Mouse (Mus musculus) hindbrain, postnatal 0 days (tissue): ENCODE results near the gene Trim26. TPM values are rescaled to one million over a fixed set of nuclear protein-coding genes. Genes with fewer than 3 reads are reported as not detected.
A peak's percentile ranks its signal among the peaks of the same experiment; 100 is the strongest.
"Not testable (repeated sequence)": the region's sequence is repeated elsewhere in the genome, so short reads cannot be mapped to it uniquely, and the experiment has no call there.

Experiments
- ATAC-seq: fragments of 200-750 bp; cut with Nextera tagmentation; 2 replicates; pipeline ENCODE4 v1.8.0; 2017; ENCODE audit warnings: mild to moderate bottlenecking, moderate TSS enrichment, moderate library complexity
- DNase-seq: peaks from one replicate; pipeline ENCODE4 v3.0.0-alpha.2; 2015; ENCODE audit warnings: low spot score
- H3K27ac ChIP-seq: fragments of 300-500 bp; sonication (generic); 2 replicates; pipeline ENCODE4 v1.5.1; 2014; ENCODE audit warnings: mild to moderate bottlenecking
- H3K27me3 ChIP-seq: fragments of 300-500 bp; sonication (generic); 2 replicates; pipeline ENCODE4 v1.6.1; 2014; ENCODE audit warnings: low read length, mixed read lengths; ENCODE audit not compliant: insufficient read depth
- H3K36me3 ChIP-seq: fragments of 300-500 bp; sonication (generic); 2 replicates; pipeline ENCODE4 v1.6.1; 2014; ENCODE audit warnings: low read length, mixed read lengths; ENCODE audit not compliant: insufficient read depth
- H3K4me1 ChIP-seq: fragments of 300-500 bp; sonication (generic); 2 replicates; pipeline ENCODE4 v1.6.1; 2014; ENCODE audit warnings: antibody characterized with exemption, low read length, mixed read lengths; ENCODE audit not compliant: insufficient read depth
- H3K4me2 ChIP-seq: fragments of 300-500 bp; sonication (generic); 2 replicates; pipeline ENCODE4 v1.6.1; 2014; ENCODE audit warnings: low read depth, mild to moderate bottlenecking, low read length, moderate library complexity, mixed read lengths
- H3K4me3 ChIP-seq: fragments of 300-500 bp; sonication (generic); 2 replicates; pipeline ENCODE4 v1.5.1; 2014; ENCODE audit warnings: low read length
- H3K9ac ChIP-seq: fragments of 300-500 bp; sonication (generic); replicated peaks from 2 replicates; pipeline ENCODE4 v1.6.1; 2014; ENCODE audit warnings: mild to moderate bottlenecking, low read length, moderate library complexity, mixed read lengths
- H3K9me3 ChIP-seq: fragments of 300-500 bp; sonication (generic); 2 replicates; pipeline ENCODE4 v1.6.1; 2016; ENCODE audit warnings: low read length, mixed read lengths
- CTCF ChIP-seq: IDR thresholded peaks from 2 replicates; pipeline ENCODE4 v1.5.1; 2016; ENCODE audit warnings: antibody characterized with exemption, control low read depth, low read depth
- WGBS: fragments of 180-500 bp; shearing (Covaris S2); extraction: QIAGEN DNeasy Blood & Tissue Kit; methylation state at CpG from one replicate; pipeline ENCODE4 v1.1.7; 2014; 5-methylcytosine and 5-hydroxymethylcytosine counted together
- polyA plus RNA-seq: library from polyadenylated mRNA; unstranded; fragments of >200 nt; fragmentation: Nextera tagmentation; extraction: Ambion mirVana; gene quantifications from 2 replicates; pipeline ENCODE4 v1.2.1, GENCODE M21; 2015
- total RNA-seq: library from RNA; depleted of rRNA; stranded (reverse); fragments of >200 nt; gene quantifications from 2 replicates; pipeline ENCODE4 v1.2.3, GENCODE M21; 2014

Trim26 gene
- total and polyA plus RNA-seq, 2 experiments from 2014 or later: 27.9 to 50.6 TPM

DNA sequence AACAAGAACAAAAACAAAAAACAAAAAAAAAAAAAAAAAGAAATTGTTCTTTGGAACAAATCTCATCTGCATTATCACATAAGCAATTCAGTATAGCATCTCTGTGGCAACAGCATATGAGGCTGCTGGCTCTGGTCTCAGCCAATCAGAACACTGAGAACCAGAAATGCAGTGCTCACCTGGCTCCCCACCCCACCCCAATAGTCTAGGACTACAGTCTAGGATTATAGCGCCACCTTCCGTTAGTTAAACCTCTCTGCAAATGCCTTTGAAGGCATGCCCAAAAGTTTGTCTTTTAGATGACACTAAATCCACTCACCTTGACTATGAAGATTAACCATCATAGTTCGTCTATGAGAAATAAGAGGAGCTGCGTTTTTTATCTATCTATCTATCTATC lies 11.4 kb upstream of the Trim26 start:
- no peaks in the 10 kb centered on the region for H3K36me3 ChIP-seq
- no peak overlapping the region for H3K4me3 ChIP-seq
- WGBS: 26% methylated on average over 4 of the region's 4 CpGs
- H3K4me1 ChIP-seq: no peaks in the 10 kb centered on the region
- 0 out of 2 replicates have a peak, but pooled peaks cover 4% of the 10 kb centered on the region for H3K27me3 ChIP-seq
- TF ChIP-seq CTCF: peak; percentile 61
- peak overlapping the region; percentile 38; the same call in 1 of the 2 replicates for H3K4me2 ChIP-seq
- DNase-seq (peak; percentile 82), ATAC-seq (peak; percentile 89)
- no peak overlapping the region for H3K9ac ChIP-seq
- H3K9me3 ChIP-seq: no peaks in the 10 kb centered on the region
- no peak overlapping the region for H3K27ac ChIP-seq

DNA sequence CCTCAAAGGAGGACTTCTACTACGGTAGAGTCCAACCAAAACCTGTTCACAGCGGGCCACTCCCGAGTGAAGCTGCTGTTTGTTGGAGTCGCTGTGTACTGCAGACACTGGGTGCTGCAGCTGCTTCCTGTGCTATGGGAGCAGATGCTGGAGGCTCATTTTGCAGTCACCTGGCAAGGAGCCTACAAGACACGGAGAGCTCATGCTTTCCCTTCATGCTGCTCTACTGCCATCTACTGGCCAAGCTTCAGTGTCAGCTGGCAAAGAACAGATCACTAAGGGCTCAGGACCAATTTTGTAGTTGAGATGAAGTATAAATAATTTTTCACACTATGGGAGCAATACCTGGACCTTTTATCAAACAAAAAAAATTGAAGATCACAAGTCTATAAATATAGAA lies 10.9 kb upstream of the Trim26 start:
- H3K4me2 ChIP-seq: peak overlapping the region; percentile 38
- H3K36me3 ChIP-seq, H3K4me3 ChIP-seq, H3K9ac ChIP-seq, H3K27me3 ChIP-seq, H3K4me1 ChIP-seq, H3K9me3 ChIP-seq, H3K27ac ChIP-seq: not testable (repeated sequence)
- DNase-seq: peak; percentile 97
- peak; percentile 87 for ATAC-seq
- TF ChIP-seq CTCF: peak; percentile 86
- WGBS: 12% methylated on average over 5 of the region's 5 CpGs

DNA sequence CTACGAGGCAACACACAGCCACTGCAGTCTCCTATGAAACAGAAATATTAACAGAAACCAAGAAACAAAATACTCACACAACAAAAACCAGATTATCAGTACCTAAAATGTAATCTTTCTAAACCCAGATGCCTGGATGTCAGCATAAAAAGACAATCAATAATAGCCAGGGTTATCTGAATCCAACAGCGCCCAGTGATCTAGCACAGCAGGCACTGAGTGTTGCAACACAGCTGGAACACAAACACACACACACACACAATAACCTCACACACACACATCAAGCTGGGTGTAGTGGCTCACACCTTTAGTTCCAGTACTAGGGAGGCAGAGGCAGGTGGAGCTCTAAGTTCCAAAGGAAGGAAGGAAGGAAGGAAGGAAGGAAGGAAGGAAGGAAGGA lies 8.4 kb upstream of the Trim26 start:
- no peaks in the 10 kb centered on the region for H3K36me3 ChIP-seq
- H3K9ac ChIP-seq: no peak overlapping the region
- DNase-seq (no peak), ATAC-seq (no peak)
- no peak for TF ChIP-seq CTCF
- no peak overlapping the region for H3K4me3 ChIP-seq
- no peak overlapping the region for H3K4me2 ChIP-seq
- H3K27ac ChIP-seq: no peak overlapping the region
- no peaks in the 10 kb centered on the region for H3K9me3 ChIP-seq
- 0 out of 2 replicates have a peak, but pooled peaks cover 4% of the 10 kb centered on the region for H3K27me3 ChIP-seq
- no peaks in the 10 kb centered on the region for H3K4me1 ChIP-seq
- 84% methylated on average over 2 of the region's 2 CpGs for WGBS

DNA sequence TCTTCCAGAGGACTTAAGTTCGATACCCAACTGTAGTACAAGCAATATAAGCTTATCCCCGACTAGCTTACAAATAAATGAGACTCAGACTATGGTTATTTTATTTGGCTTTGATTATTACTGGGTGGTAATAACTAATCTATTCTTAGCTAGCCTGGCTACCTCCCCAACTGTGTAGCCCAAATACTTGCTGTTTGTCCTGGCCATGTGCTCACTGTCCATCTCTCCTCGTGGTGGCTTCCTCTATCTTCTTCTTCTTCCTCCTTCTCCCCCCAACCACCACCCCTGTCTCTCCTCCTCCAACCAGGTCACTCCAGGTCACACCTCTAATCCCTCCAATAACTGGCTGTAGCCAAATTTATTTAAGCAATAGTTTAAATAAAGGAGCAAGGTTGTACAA lies 6.5 kb upstream of the Trim26 start:
- no peaks in the 10 kb centered on the region for H3K9me3 ChIP-seq
- no peaks in the 10 kb centered on the region for H3K4me1 ChIP-seq
- no peak overlapping the region for H3K4me3 ChIP-seq
- H3K36me3 ChIP-seq: no peaks in the 10 kb centered on the region
- ATAC-seq (no peak), DNase-seq (no peak)
- TF ChIP-seq CTCF: no peak
- H3K4me2 ChIP-seq: no peak overlapping the region
- H3K27ac ChIP-seq: no peak overlapping the region
- H3K9ac ChIP-seq: no peak overlapping the region
- 0 out of 2 replicates have a peak, but pooled peaks cover 4% of the 10 kb centered on the region for H3K27me3 ChIP-seq
- 80% methylated on average over 3 of the region's 3 CpGs for WGBS

DNA sequence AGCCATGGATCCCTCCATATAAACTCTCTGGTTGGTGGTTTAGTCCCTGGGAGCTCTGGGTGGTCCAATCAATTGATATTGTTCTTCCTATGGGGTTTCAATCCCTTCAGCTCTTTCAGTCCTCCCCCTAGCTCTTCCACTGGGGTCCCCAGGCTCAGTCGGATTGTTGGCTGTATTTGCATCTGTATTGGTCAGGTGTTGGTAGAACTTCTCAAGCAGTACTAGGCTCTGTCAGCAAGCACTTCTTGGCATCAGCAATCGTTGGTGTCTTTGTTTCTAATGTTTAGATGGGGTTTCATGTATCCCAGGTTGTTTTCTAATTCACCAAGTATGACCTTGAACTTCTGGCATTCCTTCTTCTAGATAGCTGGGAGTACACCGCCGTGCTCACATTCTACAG lies 4.2 kb upstream of the Trim26 start:
- Histone ChIP-seq H3K27me3 (0 out of 2 replicates have a peak, but pooled peaks cover 4% of the 10 kb centered on the region), H3K4me1 (0 out of 2 replicates have a peak, but pooled peaks cover 5% of the 10 kb centered on the region), H3K4me2 (no peak overlapping the region), H3K9ac (no peak overlapping the region), H3K4me3 (no peak overlapping the region), H3K9me3 (no peaks in the 10 kb centered on the region), H3K27ac (no peak overlapping the region), H3K36me3 (no peaks in the 10 kb centered on the region)
- no peak for TF ChIP-seq CTCF
- whole genome bisulfite sequencing: 60% methylated on average over 4 of the region's 4 CpGs
- DNase-seq: no peak
- ATAC-seq: no peak

DNA sequence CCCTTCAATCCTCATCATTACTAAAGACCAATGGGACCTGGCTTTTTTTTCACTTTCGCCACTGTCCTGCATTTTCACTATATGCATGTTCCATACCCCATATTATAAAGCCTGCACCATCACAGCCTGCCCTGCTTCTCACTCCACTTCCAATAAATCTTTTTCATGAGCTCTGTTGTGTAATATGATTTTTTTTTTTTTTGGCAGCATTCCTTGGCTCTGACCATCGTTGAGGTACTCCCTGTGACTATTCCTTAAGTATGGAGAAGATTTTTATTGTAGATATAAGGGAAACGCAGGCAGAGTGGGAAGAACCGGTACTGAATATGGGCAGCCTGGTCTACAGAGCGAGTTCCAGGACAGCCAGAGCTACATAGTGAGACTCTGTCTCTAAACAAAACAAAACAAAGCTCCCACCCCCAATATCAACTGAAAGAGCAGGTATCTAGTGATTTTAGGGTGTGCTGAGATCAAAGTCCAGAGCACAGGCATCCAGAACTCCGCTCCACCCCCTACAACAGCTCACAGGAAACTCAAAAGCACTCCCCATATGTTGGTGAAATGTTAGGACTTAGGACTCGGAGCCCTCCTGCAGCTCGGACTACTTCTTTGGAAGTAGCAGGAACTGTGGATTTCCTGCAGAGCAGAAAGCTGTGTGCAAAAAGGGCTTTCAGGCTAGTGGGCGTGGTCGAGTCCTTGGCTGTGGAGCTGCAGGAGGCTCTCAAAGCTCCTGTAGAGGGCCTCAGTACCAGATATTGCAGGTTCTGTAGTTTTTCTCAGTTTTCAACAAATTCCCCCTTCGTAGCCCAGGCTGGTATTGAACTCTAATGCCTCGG lies 1.1 kb upstream of the Trim26 start:
- no peaks in the 10 kb centered on the region for H3K36me3 ChIP-seq
- ATAC-seq (no peak), DNase-seq (peak; percentile 71)
- H3K27ac ChIP-seq: peak overlapping the region; percentile 76
- no peaks in the 10 kb centered on the region for H3K27me3 ChIP-seq
- H3K9me3 ChIP-seq: no peaks in the 10 kb centered on the region
- H3K9ac ChIP-seq: peak overlapping the region; percentile 91
- H3K4me2 ChIP-seq: peak overlapping the region; percentile 64
- H3K4me3 ChIP-seq: peak overlapping the region; percentile 87; the same call in 1 of the 2 replicates
- 35% methylated on average over 12 of the region's 12 CpGs for WGBS
- peak; percentile 48; the same call in 1 of the 2 replicates for TF ChIP-seq CTCF
- peaks cover 12% of the 10 kb centered on the region for H3K4me1 ChIP-seq

DNA sequence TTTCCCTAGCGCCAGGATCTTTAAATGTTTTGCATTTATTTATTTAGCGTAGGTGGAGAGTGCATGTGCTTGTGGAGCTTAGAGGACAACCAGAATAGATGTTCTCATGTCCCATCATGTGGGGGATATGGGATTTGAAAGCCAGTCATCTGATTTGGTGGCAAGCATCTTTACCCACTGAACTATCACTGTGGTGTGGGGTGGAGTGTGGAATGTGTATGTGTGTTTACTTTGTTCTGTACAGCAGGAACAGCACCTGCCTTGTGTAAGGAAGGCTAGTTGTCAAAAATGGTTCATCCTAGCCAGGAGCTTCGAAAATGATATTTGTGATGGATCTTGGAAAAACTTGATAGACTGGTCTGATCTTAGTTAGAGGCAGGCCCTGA lies 514 bp upstream of the Trim26 start:
- peak overlapping the region; percentile 87 for H3K4me3 ChIP-seq
- peaks cover 12% of the 10 kb centered on the region for H3K4me1 ChIP-seq
- TF ChIP-seq CTCF: no peak
- DNase-seq (no peak), ATAC-seq (peak; percentile 33)
- H3K27ac ChIP-seq: peak overlapping the region; percentile 76
- H3K36me3 ChIP-seq: no peaks in the 10 kb centered on the region
- 12% methylated on average over 3 of the region's 3 CpGs for WGBS
- H3K4me2 ChIP-seq: peak overlapping the region; percentile 64
- no peaks in the 10 kb centered on the region for H3K9me3 ChIP-seq
- peak overlapping the region; percentile 91 for H3K9ac ChIP-seq
- H3K27me3 ChIP-seq: no peaks in the 10 kb centered on the region
